Mouse (Mus musculus) kidney, embryonic 15.5 days (tissue): ENCODE measurements around the gene Ltbp3. TPM values are rescaled to one million over a fixed set of nuclear protein-coding genes. Genes with fewer than 3 reads are reported as not detected.
"Not testable (repeated sequence)": the region's sequence is repeated elsewhere in the genome, so short reads cannot be mapped to it uniquely, and the experiment has no call there.

Experiments used
- ATAC-seq: fragments of 200-750 bp; cut with Nextera tagmentation; replicated peaks from 2 replicates; pipeline ENCODE4 v1.8.0; 2017; ENCODE audit warnings: moderate TSS enrichment; ENCODE audit not compliant: low FRiP score
- H3K27ac ChIP-seq: fragments of 300-500 bp; sonication (generic); 2 replicates; pipeline ENCODE4 v1.5.1; 2015; ENCODE audit warnings: mild to moderate bottlenecking, inconsistent platforms
- H3K27me3 ChIP-seq: fragments of 300-500 bp; sonication (generic); 2 replicates; pipeline ENCODE4 v1.6.1; 2015; ENCODE audit warnings: inconsistent platforms
- H3K36me3 ChIP-seq: fragments of 300-500 bp; sonication (generic); 2 replicates; pipeline ENCODE4 v1.6.1; 2015; ENCODE audit warnings: inconsistent platforms
- H3K4me1 ChIP-seq: fragments of 300-500 bp; sonication (generic); 2 replicates; pipeline ENCODE4 v1.6.1; 2015; ENCODE audit warnings: inconsistent platforms
- H3K4me2 ChIP-seq: fragments of 300-500 bp; sonication (generic); 2 replicates; pipeline ENCODE4 v1.6.1; 2015; ENCODE audit warnings: moderate library complexity, mild to moderate bottlenecking, inconsistent platforms
- H3K4me3 ChIP-seq: fragments of 300-500 bp; sonication (generic); replicated peaks from 2 replicates; pipeline ENCODE4 v1.5.1; 2015; ENCODE audit warnings: mild to moderate bottlenecking, inconsistent platforms
- H3K9ac ChIP-seq: fragments of 300-500 bp; sonication (generic); 2 replicates; pipeline ENCODE4 v1.6.1; 2015; ENCODE audit warnings: mild to moderate bottlenecking, inconsistent platforms
- H3K9me3 ChIP-seq: fragments of 300-500 bp; sonication (generic); replicated peaks from 2 replicates; pipeline ENCODE4 v1.6.1; 2016; ENCODE audit warnings: inconsistent platforms
- WGBS: fragments of 180-500 bp; shearing (Covaris S2); methylation state at CpG from one replicate; pipeline ENCODE4 v1.1.7; 2015; ENCODE audit warnings: mixed read lengths; 5-methylcytosine and 5-hydroxymethylcytosine counted together
- polyA plus RNA-seq: library from polyadenylated mRNA; unstranded; fragments of >200 nt; fragmentation: Nextera tagmentation; extraction: Ambion mirVana; gene quantifications from 2 replicates; pipeline ENCODE4 v1.2.1, GENCODE M21; 2015

Ltbp3 gene
- polyA plus RNA-seq, 1 experiment from 2014 or later = 18.8 TPM

GRCm38 (mm10) chr19:5787920-5788319 is 47.2 kb downstream of the Ltbp3 start:
- Histone ChIP-seq H3K36me3 (no peaks in the 10 kb centered on the region), H3K4me1 (peaks cover 12% of the 10 kb centered on the region), H3K27ac (no peak overlapping the region), H3K4me2 (no peak overlapping the region), H3K4me3 (no peak overlapping the region), H3K27me3 (no peaks in the 10 kb centered on the region), H3K9ac (no peak overlapping the region), H3K9me3 (no peaks in the 10 kb centered on the region)
- ATAC-seq = no peak
- 86% methylated on average over 7 of the region's 7 CpGs for WGBS

GRCm38 (mm10) chr19:5788620-5789019 is 47.9 kb downstream of the Ltbp3 start:
- Histone ChIP-seq H3K9me3 (no peaks in the 10 kb centered on the region), H3K36me3 (no peaks in the 10 kb centered on the region), H3K27me3 (no peaks in the 10 kb centered on the region), H3K4me1 (peaks cover 12% of the 10 kb centered on the region), H3K27ac (no peak overlapping the region), H3K4me3 (no peak overlapping the region), H3K4me2 (no peak overlapping the region), H3K9ac (no peak overlapping the region)
- ATAC-seq = no peak
- 85% methylated on average over 7 of the region's 7 CpGs for WGBS

- Histone ChIP-seq H3K4me1 (peaks cover 16% of the 10 kb centered on the region), H3K27me3 (no peaks in the 10 kb centered on the region), H3K27ac (no peak overlapping the region), H3K4me2 (no peak overlapping the region), H3K4me3 (no peak overlapping the region), H3K9ac (no peak overlapping the region), H3K36me3 (no peaks in the 10 kb centered on the region), H3K9me3 (no peaks in the 10 kb centered on the region)
- WGBS = 65% methylated on average over 5 of the region's 5 CpGs
- ATAC-seq = no peak
Observed at GRCm38 (mm10) chr19:5789066-5789465, 48.4 kb downstream of the Ltbp3 start.

- 68% methylated on average over 4 of the region's 4 CpGs for WGBS
- Histone ChIP-seq H3K9ac (no peak overlapping the region), H3K4me3 (no peak overlapping the region), H3K4me2 (no peak overlapping the region), H3K27ac (no peak overlapping the region), H3K36me3 (peaks cover 16% of the 10 kb centered on the region), H3K27me3 (no peaks in the 10 kb centered on the region), H3K4me1 (peaks cover 35% of the 10 kb centered on the region), H3K9me3 (no peaks in the 10 kb centered on the region)
- no peak for ATAC-seq
Observed at GRCm38 (mm10) chr19:5791329-5791728, 50.6 kb downstream of the Ltbp3 start.

GRCm38 (mm10) chr19:5793116-5793515 is 52.4 kb downstream of the Ltbp3 start:
- no peak overlapping the region for H3K9ac ChIP-seq
- H3K4me3 ChIP-seq = no peak overlapping the region
- peak; percentile 46 for ATAC-seq
- peaks cover 35% of the 10 kb centered on the region for H3K4me1 ChIP-seq
- WGBS = 3% methylated on average over 2 of the region's 2 CpGs
- peak overlapping the region; percentile 86 for H3K27ac ChIP-seq
- H3K27me3 ChIP-seq = no peaks in the 10 kb centered on the region
- H3K4me2 ChIP-seq = no peak overlapping the region
- H3K9me3 ChIP-seq = no peaks in the 10 kb centered on the region
- H3K36me3 ChIP-seq = peaks cover 34% of the 10 kb centered on the region

- H3K27ac ChIP-seq = peak overlapping the region; percentile 86
- not testable (repeated sequence) for H3K27me3 ChIP-seq, H3K4me2 ChIP-seq, H3K9me3 ChIP-seq, H3K4me3 ChIP-seq, H3K9ac ChIP-seq
- peaks cover 40% of the 10 kb centered on the region for H3K36me3 ChIP-seq
- 18% methylated on average over 7 of the region's 7 CpGs for WGBS
- H3K4me1 ChIP-seq = peaks cover 35% of the 10 kb centered on the region
- ATAC-seq = peak; percentile 49
Observed at GRCm38 (mm10) chr19:5793917-5794770, 53.4 kb downstream of the Ltbp3 start.

- Histone ChIP-seq H3K27ac (peak overlapping the region; percentile 78), H3K27me3 (no peaks in the 10 kb centered on the region), H3K4me1 (peaks cover 35% of the 10 kb centered on the region), H3K9ac (0 out of 2 replicates have a peak overlapping the region, but pooled peaks have one; percentile 21), H3K4me3 (peak overlapping the region; percentile 70), H3K9me3 (no peaks in the 10 kb centered on the region), H3K4me2 (peak overlapping the region; percentile 77), H3K36me3 (peaks cover 40% of the 10 kb centered on the region)
- WGBS = 30% methylated on average over 5 of the region's 5 CpGs
- ATAC-seq = peak; percentile 47
Observed at GRCm38 (mm10) chr19:5794771-5795576, 54.3 kb downstream of the Ltbp3 start.

- Histone ChIP-seq H3K9ac (peak overlapping the region; percentile 92), H3K4me2 (peak overlapping the region; percentile 77), H3K4me1 (peaks cover 35% of the 10 kb centered on the region), H3K36me3 (peaks cover 40% of the 10 kb centered on the region), H3K4me3 (peak overlapping the region; percentile 70), H3K27ac (peak overlapping the region; percentile 24), H3K9me3 (no peaks in the 10 kb centered on the region), H3K27me3 (no peaks in the 10 kb centered on the region)
- WGBS = 51% methylated on average over 11 of the region's 11 CpGs
- ATAC-seq = no peak
Observed at GRCm38 (mm10) chr19:5795668-5796572, 55.2 kb downstream of the Ltbp3 start.

GRCm38 (mm10) chr19:5796573-5797111 is 55.9 kb downstream of the Ltbp3 start:
- Histone ChIP-seq H3K9ac (peak overlapping the region; percentile 92), H3K27ac (peak overlapping the region; percentile 24), H3K4me1 (peaks cover 35% of the 10 kb centered on the region), H3K9me3 (no peaks in the 10 kb centered on the region), H3K4me2 (peak overlapping the region; percentile 77), H3K4me3 (peak overlapping the region; percentile 70), H3K27me3 (no peaks in the 10 kb centered on the region), H3K36me3 (peaks cover 40% of the 10 kb centered on the region)
- 46% methylated on average over 7 of the region's 7 CpGs for WGBS
- no peak for ATAC-seq

GRCm38 (mm10) chr19:5797381-5798111 is 56.8 kb downstream of the Ltbp3 start:
- ATAC-seq = no peak
- no peaks in the 10 kb centered on the region for H3K9me3 ChIP-seq
- H3K9ac ChIP-seq = peak overlapping the region; percentile 92
- H3K27ac ChIP-seq = peak overlapping the region; percentile 24
- H3K36me3 ChIP-seq = peaks cover 40% of the 10 kb centered on the region
- H3K4me2 ChIP-seq = peak overlapping the region; percentile 77
- 6% methylated on average over 7 of the region's 7 CpGs for WGBS
- peaks cover 35% of the 10 kb centered on the region for H3K4me1 ChIP-seq
- no peaks in the 10 kb centered on the region for H3K27me3 ChIP-seq
- H3K4me3 ChIP-seq = peak overlapping the region; percentile 70
